Mouse (Mus musculus): ENCODE data around the gene Kifc1. TPM values are rescaled to one million over a fixed set of nuclear protein-coding genes. Genes with fewer than 3 reads are reported as not detected.

Kifc1 gene
- 8.8 TPM for total RNA-seq (2023)

GRCm38 (mm10) chr17:33890533-33891059, at the start of gene Kifc1:
Gene Kifc1 (minus strand): TSS chr17:33890661.

GRCm38 (mm10) chr17:33929371-33930279, 39.2 kb upstream of the Kifc1 start, which contains the start of gene Rgl2:
Gene Rgl2 (plus strand): TSS chr17:33929543.

GRCm38 (mm10) chr17:33915671-33916250, 25.3 kb upstream of the Kifc1 start, which contains the start of the genes Tapbp and Zbtb22:
Gene Tapbp (plus strand): TSS chr17:33915899.
Gene Zbtb22 (plus strand): TSS chr17:33915904.

GRCm38 (mm10) chr17:33909077-33909868, 18.8 kb upstream of the Kifc1 start, which contains the start of gene Daxx:
Gene Daxx (plus strand): TSS chr17:33909414.

GRCm38 (mm10) chr17:33904835-33905234, 14.4 kb upstream of the Kifc1 start, which contains the start of gene Platr17:
Gene Platr17 (plus strand): TSS chr17:33905135.

GRCm38 (mm10) chr17:33873537-33873936, 16.9 kb downstream of the Kifc1 start, which contains the start of gene Gm7029:
Gene Gm7029 (plus strand): TSS chr17:33873837.

GRCm38 (mm10) chr17:33842966-33843795, 47.3 kb downstream of the Kifc1 start, which contains the start of gene Cd320:
Gene Cd320 (plus strand): TSS chr17:33843091.

Other genes starting within 250 kb of the Kifc1 start
- 433 TPM for gene Hnrnpm, start 203.8 kb downstream of the Kifc1 start, total RNA-seq (2023)
- 60.8 TPM for gene March2, start 172.0 kb downstream of the Kifc1 start, total RNA-seq (2023)
- 239 TPM for gene Rab11b, start 130.1 kb downstream of the Kifc1 start, total RNA-seq (2023)
- gene Angptl4, start 108.8 kb downstream of the Kifc1 start, total RNA-seq (2023) = 0.73 TPM
- gene Kank3, start 80.1 kb downstream of the Kifc1 start, total RNA-seq (2023) = 2.0 TPM
- gene Rps28, start 66.1 kb downstream of the Kifc1 start, total RNA-seq (2023) = 4,743 TPM
- gene Ndufa7, start 66.1 kb downstream of the Kifc1 start, total RNA-seq (2023) = 141 TPM
- gene Cd320, start 47.6 kb downstream of the Kifc1 start, total RNA-seq (2023) = 5.4 TPM
- gene Gm7029, start 16.8 kb downstream of the Kifc1 start, total RNA-seq (2023) = not detected
- gene Platr17, start 14.5 kb upstream of the Kifc1 start, total RNA-seq (2023) = 0.76 TPM
- 59.3 TPM for gene Daxx, start 18.8 kb upstream of the Kifc1 start, total RNA-seq (2023)
- gene Tapbp, start 25.2 kb upstream of the Kifc1 start, total RNA-seq (2023) = 295 TPM
- gene Zbtb22, start 25.2 kb upstream of the Kifc1 start, total RNA-seq (2023) = 30.9 TPM
- gene Rgl2, start 38.9 kb upstream of the Kifc1 start, total RNA-seq (2023) = 151 TPM
- 53.9 TPM for gene Pfdn6, start 49.7 kb upstream of the Kifc1 start, total RNA-seq (2023)
- gene Wdr46, start 50.0 kb upstream of the Kifc1 start, total RNA-seq (2023) = 50.8 TPM
- 12.2 TPM for gene B3galt4, start 60.8 kb upstream of the Kifc1 start, total RNA-seq (2023)
- gene Vps52, start 65.2 kb upstream of the Kifc1 start, total RNA-seq (2023) = 60.4 TPM
- 2,154 TPM for gene Rps18, start 65.3 kb upstream of the Kifc1 start, total RNA-seq (2023)
- 5,034 TPM for gene H2-K1, start 109.7 kb upstream of the Kifc1 start, total RNA-seq (2023)
- gene Ring1, start 134.0 kb upstream of the Kifc1 start, total RNA-seq (2023) = 33.7 TPM
- gene H2-Ke6, start 137.4 kb upstream of the Kifc1 start, total RNA-seq (2023) = 127 TPM
- 76.3 TPM for gene Slc39a7, start 141.0 kb upstream of the Kifc1 start, total RNA-seq (2023)
- gene Rxrb, start 141.2 kb upstream of the Kifc1 start, total RNA-seq (2023) = 107 TPM
- 34.2 TPM for gene Col11a2, start 148.8 kb upstream of the Kifc1 start, total RNA-seq (2023)
- 18.9 TPM for gene H2-Oa, start 201.7 kb upstream of the Kifc1 start, total RNA-seq (2023)
- gene H2-DMa, start 228.9 kb upstream of the Kifc1 start, total RNA-seq (2023) = 66.2 TPM
- gene Brd2, start 232.0 kb upstream of the Kifc1 start, total RNA-seq (2023) = 332 TPM